Mouse (Mus musculus) cerebellum, adult 9-11 months (tissue): ENCODE measurements at regions not wholly inside any gene's neighbourhood (a gene's known extent, or its start where the extent isn't known, plus 50 kb on each side); places are given as distances from the start of the nearest gene placed in this dataset.
A peak's percentile ranks its signal among the peaks of the same experiment; 100 is the strongest.

ENCODE experiments used
- DNase-seq: peaks from one replicate; pipeline ENCODE4 v3.0.0; 2022

DNA sequence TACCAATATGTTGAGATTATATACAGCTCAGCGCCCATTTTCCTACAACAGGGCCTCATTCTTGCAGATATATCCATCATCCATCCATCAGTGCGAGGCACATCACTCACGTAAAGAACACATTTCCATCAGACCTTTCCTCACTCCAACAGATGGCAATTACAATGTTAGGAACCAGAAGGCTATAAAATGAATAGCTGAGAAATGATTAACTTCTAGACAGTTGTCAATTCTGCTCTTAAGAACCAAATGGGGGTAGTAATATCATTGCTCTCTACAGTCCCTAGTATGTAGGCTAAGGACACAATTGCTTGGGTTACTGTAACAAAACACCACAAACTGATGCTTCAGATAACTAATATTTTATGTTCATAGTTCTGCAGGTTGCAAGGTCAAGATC, 176.1 kb upstream of the Sash1 start:
- DNase-seq: no peak

DNA sequence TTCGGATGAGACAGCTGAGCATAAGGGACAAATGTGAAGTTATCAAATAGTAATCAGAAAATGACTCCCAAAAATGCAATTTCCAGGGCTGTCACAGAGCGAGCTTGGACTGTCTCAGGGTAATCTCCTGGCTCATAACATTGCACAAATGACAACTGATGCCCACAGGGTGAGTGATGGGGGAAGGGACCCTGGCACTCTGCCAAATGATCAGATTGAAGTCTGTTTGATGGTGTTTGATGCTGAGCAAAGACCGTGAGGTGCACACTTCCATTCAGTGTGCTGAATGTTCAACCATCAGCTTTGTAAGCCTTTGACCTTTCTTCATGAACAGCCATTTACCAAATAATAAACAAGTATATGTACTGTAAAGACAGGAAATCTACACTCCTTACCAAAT, 169.4 kb upstream of the Sash1 start:
- DNase-seq: no peak

DNA sequence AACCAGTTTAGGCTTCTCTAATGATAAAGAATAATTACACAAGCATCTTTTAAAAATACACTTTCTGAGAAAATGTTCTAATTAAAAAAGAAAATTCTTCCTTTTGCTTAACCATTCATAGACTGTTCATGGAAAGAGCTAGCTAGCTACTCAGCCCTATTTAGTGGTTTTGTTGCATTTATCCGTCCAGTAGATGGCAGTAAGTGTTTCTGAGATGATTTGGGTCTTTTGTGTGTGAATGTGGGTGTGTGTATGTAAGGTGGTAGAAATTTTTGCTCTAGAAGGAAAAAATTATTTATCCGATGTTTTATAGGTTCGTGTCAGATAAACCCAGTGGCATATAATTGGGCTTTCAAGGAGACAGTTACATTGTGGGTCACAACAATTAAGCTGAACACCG, 167.5 kb upstream of the Sash1 start:
- DNase-seq: no peak

DNA sequence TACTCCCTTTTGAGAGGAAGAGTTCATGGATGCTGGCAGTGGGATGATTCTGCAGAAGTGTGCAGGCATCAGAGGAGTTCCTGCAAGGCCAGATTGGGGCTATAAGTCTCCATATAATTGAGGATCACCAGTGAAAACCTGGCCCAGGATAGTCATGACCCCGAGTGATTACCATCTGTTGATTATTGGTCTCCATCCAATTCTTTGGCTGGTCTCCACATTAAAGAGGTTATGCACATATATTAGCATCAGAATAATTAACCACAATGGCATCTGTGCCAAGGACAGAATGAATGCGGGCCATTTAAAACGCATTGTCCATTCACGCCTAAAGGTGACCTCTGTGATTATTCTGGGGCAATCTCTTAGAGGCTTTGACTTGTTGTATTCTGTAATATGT, 161.5 kb upstream of the Sash1 start:
- DNase-seq: no peak

DNA sequence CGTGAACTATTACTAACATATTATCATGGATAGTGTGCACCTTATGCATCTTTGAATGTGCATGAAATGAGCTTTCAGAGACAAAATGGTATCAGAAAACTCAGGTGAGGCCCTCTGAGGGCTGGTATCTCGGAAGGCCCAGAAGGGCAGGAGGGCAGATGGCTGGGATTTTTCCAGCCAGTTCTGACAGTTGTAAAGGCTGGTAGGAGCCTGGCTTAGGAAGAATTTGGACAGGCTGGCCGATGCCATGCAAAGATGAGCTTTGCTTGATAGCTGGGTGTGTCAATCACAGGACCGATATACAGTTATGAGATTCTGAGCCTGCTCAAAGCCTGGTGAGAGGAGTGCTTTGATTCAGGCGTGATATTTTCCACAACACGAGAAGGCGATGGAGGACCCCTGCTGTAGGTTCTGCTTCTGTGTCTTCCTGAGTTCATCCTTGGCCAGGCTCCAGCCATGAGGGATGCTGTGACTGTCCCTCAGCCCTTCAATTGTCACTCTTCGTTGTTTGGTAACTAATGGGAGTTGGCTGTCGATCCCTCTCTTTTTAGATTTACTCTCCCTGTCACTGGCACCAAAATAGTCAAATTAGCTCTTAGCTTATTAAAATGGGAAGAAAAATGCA, 159.0 kb upstream of the Sash1 start:
- no peak for DNase-seq

DNA sequence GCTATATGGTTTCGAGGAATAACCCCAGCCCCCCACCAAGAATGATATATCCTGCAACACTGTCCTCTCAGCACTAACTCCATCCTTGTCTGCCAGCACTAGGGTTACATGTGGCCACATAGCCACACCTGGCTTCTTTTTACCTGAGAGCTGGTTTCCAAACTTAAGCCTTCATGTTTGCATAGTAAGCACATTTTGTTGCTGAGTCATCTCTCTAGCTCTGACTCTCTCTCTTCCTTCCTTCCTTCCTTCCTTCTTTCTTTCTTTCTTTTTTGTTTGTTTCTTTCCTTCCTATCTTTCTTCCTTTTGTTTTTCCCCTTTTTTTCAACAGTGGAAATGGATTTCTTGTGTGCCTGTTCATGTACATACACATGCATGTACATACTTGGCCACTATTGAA, 157.6 kb upstream of the Sash1 start:
- no peak for DNase-seq

DNA sequence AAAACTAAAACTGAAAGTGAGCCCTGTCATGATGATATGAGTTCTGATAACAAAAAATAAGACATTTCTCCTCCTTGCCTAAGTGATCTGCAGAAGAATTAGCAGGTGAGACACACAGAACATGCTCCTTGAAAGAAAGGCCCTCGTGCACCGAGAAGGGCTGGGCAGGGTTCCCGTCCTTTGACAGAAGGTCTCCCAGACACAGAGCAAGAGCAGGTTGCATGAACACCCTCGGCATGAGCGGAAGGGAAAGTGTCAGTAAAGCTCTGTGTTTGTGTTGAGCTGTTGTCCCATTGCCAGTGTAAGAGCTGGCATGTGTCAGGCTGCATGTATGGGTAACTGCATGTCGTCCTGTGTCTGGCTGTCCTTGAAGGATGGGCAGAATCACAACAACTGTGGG, 144.6 kb upstream of the Sash1 start:
- no peak for DNase-seq

DNA sequence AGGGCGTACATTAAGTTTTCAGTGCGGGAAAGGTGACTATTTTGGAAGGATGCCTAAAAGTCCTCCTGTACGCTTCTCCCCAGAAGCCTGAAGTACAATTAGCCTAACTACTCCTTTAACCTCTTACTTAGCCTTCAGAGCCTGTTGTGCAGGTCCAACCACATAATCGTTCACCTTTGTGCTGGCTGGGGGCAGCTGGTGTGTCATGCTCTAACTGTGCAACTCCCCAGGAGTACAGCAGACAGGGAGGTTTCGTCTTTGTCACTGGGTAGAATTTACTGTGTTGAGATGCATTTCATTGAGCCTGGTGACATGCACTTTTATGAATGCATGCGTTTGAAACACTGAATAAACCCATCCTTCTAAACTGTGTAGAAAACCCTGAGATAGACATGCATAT, 143.6 kb upstream of the Sash1 start:
- no peak for DNase-seq

DNA sequence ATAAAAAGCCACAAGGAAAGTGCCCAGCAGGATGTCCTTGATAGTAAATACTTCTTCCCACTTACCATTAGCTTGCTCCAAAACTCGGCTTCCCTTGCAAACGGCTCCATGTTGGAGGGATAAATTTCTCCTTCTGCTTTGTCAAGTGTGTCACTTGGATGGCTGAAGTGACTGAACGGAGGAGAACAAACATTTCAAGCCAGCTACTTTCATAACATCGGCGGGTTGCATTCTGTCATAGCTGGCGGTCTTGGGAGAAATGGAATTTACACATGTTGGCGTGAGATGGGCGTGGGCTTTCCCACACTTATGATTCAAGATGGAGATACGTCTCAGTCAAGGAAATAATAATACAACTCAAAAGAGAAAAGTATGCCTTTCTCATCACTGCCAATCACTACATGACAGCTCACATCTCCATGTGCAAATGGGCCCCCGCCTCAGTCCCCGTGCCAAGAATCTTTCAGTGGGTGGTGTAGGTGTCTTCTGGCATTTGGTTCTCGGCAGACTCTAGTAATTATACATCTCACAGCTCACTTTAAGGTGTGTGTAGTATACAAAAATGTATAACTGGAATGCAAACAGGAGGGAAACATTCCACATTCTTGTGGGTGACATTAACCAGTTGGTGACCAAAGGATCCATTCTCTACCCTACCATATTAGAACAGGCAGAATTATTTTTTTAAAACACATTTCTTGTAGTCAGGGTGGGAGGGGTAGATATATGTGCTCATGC, 141.4 kb upstream of the Sash1 start:
- DNase-seq: no peak

DNA sequence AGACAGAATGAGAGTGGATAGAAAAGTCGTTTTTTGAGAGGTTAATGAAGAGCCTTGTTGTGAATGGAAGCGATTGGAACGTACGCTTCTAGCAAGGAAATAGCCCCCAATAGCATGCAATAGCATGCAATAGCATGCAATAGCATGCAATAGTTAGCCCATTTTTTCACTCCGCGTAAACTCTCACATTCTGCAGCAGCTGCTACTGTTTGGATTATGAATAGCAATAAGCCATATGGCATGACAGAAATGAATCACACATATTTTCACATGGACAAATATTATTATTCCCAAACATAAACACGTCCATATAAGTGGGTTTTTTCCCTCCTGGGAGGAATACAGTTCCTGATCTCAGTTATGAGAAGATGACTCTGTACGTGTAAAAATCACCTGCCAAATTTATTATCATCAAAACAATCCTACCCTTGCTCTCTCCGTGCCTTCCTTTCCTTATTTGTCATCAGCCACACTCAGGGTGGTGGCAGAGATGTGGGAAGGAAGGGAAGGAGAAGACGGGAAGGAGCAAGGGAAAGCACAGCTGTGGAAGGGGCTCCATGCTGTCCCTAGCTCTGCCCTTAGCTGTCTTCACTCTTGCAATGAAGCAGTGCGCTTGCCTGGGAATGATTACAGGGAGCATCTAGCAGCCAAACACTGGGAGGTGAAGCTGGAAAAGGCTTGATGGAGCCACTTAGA, 129.1 kb upstream of the Sash1 start:
- DNase-seq: no peak

DNA sequence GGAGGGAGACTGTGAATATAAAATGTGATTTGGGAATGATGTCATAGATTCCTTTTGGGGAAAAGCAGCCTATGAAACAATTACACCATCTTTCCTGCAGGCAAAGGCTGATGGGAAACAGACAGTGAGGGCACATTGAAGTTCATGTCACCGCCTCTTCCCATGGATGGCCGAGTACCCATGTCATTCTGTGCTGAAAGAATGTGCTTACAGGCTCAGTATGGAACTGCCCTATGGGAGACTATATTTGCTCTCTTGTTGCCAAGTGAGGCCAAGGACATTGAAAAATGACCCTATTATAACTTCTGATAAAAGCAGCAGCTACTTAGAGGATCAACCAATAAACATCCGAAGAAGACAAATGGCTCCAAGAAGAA, 127.7 kb upstream of the Sash1 start:
- DNase-seq: no peak

DNA sequence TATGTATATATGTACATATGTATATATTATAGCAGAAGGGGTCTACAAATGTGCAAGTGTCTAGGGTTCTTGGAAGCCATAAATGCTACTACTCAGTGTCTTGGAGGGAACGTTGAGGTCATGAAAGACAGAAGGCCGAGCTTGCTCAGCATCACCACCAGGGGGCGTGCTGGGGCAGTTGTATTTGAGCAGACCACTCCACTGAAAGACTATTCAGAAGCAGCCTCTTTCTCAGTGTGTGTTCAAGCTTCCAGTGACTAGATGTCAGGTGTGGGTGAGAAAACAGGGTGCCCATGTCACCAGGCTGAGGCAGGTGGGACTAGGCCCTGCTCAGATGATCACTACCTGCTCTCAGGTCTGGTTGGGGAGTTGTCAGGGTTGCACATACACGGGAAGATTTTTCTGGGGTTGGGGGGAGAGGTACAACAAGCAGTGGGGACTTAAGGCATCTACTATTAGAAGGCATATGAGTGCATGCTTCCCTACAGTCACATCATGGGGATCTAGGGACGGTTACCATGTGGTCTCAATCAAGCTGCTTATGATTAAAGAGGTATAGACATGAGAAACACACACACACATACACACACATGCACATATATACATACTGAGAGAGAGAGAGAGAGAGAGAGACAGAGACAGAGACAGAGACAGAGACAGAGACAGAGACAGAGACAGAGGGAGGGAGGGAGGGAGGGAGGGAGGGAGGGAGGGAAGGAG, 127.1 kb upstream of the Sash1 start:
- peak; percentile 21 for DNase-seq

DNA sequence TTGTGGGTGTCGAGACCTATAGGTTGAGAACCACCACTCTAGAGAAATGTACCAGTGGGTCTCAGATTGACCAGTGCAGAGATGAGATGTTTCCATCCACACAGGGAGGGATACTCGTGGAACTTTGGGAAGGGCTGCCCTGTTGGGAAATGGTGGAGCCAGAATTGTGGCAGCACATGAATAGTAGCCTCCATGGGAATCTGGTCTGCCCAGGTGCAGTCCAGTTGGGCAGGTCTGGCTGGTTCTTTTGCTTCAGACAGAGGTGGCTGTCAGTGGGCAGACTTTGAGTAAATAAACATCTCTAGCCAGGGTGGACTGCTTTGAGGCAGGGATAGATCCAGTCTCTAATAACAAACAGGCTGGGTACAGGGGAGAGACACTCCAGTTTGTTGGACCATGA, 126.0 kb upstream of the Sash1 start:
- DNase-seq: no peak

DNA sequence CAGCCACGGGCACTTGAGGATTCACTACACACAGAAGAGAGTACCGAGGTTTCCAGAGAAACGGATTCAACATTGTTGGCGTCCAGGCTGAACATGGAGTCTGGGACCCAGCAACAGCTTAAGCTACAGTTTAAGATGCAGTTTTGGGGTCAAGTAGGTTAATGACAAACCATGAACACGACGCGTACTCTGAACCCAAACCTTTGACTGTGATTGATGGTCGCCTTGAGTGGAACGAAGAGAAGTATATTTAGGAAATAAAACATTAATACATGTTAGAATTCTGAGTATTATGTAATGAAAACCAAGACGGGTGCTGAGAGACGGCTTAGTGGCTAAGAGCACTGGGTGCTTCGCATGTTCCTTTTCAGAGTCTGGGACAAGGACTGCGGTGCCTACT, 124.3 kb upstream of the Sash1 start:
- DNase-seq: no peak

DNA sequence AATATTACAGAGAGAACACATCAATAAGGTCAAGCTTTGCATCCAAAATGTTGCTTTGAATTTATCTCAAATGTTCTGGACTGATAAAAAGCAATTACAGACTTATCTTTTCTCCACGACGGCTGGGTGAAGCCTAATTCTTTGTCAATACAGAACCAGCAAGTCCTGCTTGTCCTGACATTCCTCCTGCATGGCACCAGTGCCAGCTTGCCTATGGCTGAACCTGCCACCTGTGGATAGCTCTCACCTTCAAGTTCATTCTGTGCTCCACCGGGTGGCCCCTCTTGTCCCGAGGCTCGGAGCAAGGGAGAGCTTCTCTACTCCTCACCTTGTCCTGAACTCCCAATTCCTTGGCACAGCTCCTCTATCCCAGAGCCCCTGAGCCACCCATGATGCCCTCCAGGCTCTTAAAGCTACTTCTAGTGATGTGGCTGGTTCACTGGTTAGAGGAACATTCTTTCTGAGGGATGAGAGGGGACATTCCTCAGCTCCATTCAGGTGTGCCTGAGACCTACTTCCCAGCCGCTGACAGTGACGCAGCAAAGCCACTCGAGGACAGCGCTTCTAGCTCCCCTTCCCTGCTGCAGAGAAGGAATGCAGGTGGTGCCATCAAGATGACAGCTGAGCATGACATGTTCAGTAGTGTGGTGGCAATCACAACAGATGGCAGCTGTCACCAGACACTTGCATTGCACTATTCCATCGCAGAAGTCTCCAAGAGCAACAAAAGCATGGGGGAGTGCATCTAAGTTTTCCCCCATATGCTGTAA, 119.5 kb upstream of the Sash1 start:
- no peak for DNase-seq

DNA sequence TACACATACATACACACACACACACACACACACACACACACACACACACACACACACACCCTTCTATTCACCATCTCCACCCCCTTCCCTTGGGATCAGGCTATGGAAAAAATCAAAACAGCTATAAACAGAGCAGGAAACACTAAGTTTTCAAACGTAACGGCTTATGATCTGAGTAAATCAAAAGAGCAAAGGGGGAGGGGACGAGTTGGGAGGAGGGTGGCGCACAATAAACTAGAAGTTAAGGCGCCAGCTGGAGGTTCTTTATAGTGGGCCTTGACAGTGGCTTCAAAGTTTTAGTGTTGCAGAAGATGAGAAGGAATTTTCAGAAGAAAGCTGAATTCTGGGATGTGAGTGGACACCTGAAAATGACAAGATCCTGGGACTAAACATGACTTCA, 116.4 kb upstream of the Sash1 start:
- DNase-seq: no peak

DNA sequence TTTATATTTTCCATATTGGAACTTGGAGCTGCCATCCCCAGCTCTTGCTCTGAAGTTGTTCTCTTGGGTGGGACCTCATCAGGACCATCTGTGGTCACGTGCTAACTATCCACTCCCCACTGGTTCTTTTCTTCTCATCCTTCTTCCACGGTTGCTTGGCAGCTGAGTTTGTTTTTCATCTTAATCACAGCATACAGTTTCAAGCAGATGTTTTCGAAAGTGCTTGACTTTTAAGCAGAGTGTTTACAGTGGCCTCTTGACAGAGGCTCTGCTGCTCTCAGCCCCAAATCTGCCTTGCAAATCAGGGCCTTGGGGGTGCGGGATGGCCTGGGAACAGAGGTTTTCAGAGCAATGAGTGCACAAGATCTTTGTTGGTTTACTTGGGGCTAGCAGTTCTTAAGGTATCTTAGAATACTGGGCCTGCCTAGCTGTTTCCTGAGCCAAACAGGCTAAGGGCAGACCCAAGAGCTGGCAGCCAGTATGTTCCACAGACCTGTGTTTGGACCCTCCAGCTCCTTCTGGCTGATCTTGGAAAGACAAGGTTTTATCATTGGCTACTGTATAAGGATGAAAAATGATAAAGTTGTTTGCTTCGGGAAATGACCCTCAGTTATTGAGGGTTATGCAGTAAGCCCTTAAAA, 113.0 kb upstream of the Sash1 start:
- DNase-seq: no peak

DNA sequence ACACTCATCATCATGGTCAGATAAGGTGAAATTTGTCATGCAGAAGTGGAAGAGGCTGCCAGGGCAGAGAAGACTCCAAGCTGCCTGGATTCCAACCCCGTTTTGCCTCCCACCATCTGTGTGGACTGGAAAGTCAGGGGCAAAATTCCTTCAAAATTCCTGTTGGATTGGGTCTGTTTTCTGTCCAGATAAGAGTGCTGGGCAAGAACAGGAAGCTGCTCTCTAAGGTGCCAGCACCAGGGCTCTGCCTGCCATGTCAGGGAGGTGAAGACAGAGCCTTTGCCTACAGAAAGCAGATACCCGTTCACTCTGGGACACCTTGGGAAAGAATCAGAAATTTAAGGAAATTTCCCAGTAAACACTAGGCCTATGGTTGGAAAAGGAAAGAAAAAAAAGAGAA, 112.5 kb upstream of the Sash1 start:
- DNase-seq: no peak

DNA sequence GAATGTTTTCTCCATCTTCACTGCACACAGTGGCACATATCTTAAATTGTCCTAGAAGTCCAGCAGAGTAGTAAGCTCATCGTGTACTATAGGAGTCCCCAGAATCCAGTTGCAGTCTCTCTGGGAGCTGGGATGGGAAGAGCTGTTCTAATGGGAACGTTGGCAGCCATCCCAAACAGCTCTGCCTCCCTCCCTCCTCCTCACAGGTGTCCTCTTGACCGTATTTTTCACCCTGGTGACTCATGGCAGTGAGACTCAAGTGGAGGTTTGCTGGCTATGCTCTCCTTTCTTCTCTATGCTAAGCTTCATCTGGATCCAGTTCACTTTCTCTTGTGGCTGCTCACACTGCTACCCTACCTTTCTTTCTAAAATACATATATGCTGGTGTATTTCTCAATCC, 109.2 kb upstream of the Sash1 start:
- no peak for DNase-seq

DNA sequence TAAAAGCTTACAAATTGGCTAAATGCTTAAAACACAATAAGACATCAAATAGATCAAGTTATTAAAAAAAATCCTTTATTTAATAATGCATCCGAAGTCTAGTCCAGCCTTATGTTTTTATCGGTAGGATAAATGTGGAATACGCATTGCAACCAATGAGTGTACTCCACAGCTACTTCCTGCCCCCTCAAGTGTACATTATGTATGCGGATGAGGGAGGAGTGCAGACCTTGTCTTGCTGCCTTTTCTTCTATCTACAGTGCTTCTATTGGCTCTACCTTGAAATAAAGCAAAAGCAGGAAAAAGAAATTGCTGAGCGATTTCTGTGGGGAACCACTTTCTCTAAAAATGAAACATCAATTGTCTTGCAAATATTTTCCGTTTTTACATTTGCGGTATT, 100.5 kb upstream of the Sash1 start:
- no peak for DNase-seq

DNA sequence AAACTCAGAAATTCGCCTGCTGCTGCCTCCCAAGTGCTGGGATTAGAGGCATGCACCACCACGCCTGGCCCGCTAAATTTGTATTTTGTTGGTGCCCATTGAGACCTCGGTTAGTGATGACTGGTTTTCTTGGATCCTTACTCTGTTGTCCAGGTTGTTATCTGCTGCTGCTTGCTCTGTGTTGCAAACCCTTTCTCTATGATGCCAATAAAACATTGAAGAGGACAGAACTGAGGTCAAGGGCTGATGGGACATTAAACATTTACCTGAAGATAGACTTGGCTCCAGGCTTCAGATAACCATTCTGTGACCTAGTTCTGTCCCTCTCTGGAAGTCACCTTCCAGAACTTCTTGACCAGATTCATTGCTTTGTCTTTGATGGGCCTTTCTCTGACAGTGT, 97.5 kb upstream of the Sash1 start:
- DNase-seq: no peak

DNA sequence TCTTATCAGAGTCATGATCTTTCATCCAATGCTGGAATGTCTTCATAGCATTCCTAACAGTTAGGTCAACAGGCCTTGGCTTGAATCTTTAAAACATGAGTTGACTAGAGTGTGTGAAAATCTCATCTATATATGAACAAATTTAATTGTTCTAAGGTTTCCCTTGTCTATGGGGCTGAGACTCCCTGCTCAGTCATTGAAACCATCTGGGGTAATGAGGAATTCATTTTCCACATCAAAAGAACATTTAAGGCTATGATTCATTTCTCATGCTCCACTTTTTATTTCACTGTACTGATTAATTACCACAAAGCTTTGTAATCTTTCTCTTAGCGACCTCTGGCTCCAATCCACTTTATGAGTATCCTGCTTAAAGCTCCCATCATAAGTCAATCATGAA, 94.7 kb upstream of the Sash1 start:
- no peak for DNase-seq

DNA sequence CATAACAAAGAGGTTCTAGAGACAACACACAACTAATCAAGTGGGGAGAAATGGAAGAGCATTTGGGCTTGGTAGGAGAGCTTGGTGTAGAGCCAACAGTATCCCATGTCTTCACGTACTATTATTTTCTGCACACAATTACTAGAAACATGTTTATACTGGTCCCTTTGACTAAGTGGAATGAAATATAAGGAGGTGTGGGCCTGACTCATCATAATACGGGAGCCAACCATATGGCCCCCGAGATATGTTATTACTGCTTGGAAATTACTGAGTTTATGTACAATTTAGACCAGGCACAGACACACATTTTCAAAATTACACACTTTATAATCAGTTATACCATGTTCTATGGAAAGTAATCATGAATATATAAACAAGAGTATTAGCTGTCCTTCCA, 92.7 kb upstream of the Sash1 start:
- no peak for DNase-seq
